Mouse (Mus musculus) kidney, postnatal 10 days (tissue): Measurements from ENCODE around the gene Glyatl3.

Source experiments
- DNase-seq: peaks from one replicate; pipeline ENCODE4 v3.0.0; 2021; ENCODE audit warnings: mixed read lengths

The Glyatl3 gene

GRCm38 (mm10) chr17:40914250-40914649, at the start of gene Glyatl3:
TSS of gene Glyatl3 (minus strand) at chr17:40914350.
- no peak for DNase-seq

GRCm38 (mm10) chr17:40948518-40948917, 34.4 kb upstream of the Glyatl3 start:
- no peak for DNase-seq

- peak; percentile 99 for DNase-seq
Observed at GRCm38 (mm10) chr17:40934420-40935231, 20.5 kb upstream of the Glyatl3 start, which contains the start of the genes Mut and Cenpq. TSS of gene Mut (plus strand) at chr17:40934685. TSS of gene Cenpq (minus strand) at chr17:40935047.

GRCm38 (mm10) chr17:40933985-40934384, 19.8 kb upstream of the Glyatl3 start:
- peak; percentile 6 for DNase-seq

- DNase-seq = no peak
Observed at GRCm38 (mm10) chr17:40915499-40915898, 1.3 kb upstream of the Glyatl3 start.

DNA sequence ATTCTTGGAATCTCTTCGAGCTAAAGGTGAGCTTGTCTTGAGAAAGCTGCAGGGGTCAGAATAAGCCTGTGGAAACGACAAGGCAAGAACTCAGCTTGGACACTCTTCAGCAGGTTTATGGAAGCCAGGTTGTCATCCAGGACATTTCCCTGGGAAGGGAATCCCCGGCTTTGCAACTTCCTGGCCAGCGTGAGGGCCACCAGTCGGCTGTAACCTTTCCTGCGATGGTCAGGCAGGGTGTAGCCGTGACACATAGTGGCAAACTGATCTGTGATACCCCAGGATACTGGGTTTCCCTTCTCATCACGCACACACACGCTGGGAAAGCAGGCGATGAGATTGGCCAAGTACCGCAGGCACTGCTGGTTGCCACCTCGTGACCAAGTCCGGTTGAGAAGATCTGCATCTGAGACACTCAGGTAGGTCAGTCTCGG, 9.4 kb downstream of the Glyatl3 start:
- DNase-seq = peak; percentile 6

DNA sequence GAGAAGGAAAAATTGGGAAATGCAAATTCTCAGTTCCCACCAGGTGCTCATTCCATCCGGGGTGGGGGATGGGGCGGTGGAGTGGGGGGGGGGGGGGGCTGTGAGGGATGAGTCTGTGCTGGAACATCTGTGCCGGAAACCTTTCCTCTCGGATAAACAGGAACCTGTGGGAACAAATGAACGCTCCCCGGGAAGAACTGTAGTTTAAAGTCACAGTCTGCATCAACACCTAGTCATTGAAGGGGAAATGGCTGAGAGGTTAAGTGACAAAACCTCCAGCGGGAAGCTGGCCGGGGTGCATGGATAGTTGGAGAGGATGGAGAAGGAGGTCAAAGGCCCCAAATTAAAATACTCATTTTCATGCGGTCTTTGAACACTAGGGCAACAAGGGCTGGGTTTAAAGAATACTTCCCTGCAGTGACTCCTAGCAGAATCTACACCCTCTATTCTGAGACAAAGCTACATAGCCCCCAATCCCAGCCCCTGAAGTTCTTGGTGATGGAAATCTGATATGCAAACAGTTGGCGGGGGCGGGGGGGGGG, 10.0 kb downstream of the Glyatl3 start:
- DNase-seq = peak; percentile 4

GRCm38 (mm10) chr17:40903345-40903744, 10.8 kb downstream of the Glyatl3 start:
- no peak for DNase-seq

DNA sequence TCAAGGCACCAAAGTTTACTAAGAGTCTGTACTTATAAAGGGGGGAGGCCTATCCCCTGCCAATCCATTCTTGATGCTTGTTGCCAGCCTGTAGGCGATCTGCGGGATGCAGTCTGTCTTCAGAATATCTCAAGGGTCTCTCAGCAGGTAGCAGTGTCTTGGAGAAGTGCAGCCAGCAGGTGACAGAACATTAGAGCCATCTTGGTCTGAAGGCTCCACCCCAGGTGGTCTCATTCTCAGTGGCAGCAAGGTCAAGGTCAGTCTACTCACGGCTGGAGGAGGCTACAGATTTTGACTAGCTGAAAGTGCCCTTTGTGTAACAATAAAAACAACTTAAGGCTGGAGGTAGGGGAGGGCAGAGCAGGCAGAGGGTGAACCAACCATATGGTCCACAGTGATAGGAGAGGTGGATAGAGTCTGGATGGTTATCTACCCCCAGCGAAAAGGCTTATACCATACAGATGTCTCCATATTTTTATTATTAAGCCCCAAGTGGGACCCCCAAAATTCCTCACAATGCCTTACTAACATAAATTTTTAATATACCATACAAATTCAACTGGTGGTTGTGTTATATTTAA, 14.3 kb downstream of the Glyatl3 start:
- no peak for DNase-seq

GRCm38 (mm10) chr17:40896863-40897262, 17.3 kb downstream of the Glyatl3 start:
- DNase-seq = no peak

- DNase-seq = no peak
Observed at GRCm38 (mm10) chr17:40887849-40888536, 26.2 kb downstream of the Glyatl3 start.

DNA sequence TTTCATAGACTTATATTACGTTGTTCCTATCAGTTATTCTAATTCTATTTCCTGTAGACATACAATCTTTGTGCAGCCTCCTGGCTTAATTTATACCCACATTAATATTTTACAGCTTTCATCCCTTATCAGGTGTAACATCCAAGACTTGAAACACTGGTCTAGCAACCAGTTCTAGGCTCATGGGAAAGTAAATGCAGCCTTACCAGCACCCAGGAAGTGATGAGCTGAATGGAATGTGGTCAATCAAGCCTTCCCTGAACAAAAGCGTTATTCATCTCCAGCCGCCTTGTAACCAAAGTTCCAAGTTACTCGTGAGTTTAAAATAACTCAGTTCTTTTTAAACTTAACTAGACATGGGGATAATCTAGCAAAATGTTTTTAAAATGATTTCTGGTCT, 29.0 kb downstream of the Glyatl3 start:
- no peak for DNase-seq

GRCm38 (mm10) chr17:40882172-40882571, 32.0 kb downstream of the Glyatl3 start:
- no peak for DNase-seq

DNA sequence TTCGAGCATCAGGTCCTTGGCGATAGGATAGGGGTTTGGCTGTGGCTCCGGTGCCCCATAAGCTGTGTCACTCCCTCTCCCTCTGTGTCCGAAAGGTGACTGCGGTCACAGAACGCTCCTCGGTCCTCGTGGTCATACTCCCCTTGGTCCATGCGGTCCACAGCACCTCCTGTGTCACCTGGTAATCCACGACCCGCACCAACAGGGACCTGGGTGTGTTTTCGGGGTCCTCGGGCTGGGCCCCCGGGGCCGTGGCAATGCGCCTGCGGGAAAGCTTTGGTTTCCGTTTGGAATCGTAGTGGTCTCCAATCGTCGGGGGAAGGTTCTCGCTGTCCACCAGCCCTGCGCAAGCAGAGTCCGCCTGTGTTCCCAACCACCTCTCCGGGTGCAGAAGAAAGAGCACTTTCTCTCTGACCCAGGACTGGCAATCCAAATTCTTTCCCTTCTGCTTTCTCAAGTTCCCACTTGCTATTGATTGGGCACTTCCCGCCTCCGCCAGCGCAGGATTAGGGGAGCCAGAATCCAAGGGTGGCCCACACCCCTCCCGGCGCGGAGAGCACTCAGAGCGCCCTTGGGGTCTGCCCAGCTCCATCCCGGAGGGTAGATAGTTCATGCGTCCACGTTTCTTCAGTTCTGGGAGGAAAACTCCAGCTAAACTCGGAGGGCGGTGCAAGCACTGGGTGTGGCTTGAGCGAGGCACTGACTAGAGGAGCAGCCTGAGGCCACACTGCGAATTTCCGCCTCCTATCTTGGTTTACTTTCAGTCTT, 34.0 kb downstream of the Glyatl3 start, which contains the start of gene 9130008F23Rik:
Gene 9130008F23Rik, minus strand, starts transcription at position 636 of the 768 bp plus-strand sequence.
- peak; percentile 64 for DNase-seq

- no peak for DNase-seq
Observed at GRCm38 (mm10) chr17:40879528-40879923, 34.6 kb downstream of the Glyatl3 start.

DNA sequence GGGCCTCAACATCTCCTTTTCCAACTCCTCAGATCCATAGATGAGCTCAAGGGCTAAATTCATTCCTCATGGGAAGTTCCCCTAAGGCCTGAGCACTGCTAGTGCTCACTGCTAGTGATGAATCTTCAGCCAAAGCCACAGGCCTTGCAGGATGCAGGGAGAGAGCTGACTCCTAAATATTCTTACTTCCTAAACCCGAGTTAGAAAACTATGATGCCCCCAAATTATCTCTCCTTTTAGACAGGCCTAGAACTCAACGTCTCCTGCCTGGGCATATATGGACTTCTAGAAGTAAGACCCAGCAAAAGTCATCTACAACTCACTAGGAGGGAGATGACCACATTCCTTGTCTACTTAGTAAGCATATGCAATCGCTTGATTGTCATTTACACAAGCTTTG, 36.4 kb downstream of the Glyatl3 start:
- no peak for DNase-seq

DNA sequence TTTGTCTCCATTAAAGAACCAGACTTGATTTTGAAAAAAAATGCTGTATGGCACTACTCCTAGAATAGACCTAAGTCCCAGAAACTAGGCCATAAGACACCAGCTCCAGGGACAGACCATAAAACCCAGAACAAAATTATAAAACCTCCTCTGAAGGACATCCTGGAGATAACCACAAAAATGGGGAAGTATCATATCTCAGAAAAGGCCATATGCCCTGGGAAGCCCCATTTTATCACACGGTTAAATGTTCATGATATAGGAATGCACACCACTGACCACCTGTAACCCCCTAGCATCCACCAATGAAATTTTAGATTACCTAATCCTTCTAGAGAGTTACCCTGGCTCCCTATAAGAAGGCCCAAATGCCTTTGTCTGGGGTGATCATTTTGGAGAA, 38.6 kb downstream of the Glyatl3 start:
- no peak for DNase-seq

DNA sequence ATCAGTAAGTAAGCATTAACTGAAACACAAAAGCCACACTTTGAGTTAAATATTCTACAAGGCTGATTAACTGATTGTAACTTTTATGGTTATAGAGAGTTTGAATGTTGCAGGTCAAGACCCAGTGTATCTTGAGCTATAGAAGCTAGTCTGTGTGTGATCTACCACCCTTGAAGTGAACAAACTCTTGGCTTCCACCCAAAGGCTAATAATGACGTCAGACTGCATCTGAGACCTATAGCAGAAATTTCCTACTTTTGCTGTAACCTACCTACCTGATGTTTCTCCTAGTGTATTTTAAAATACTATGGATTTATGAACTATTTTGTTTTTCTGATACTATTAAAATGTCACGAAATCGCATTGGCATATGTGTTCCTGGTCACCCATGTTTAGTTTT, 39.4 kb downstream of the Glyatl3 start:
- no peak for DNase-seq

- DNase-seq = peak; percentile 47
Observed at GRCm38 (mm10) chr17:40873582-40874011, 40.6 kb downstream of the Glyatl3 start.

DNA sequence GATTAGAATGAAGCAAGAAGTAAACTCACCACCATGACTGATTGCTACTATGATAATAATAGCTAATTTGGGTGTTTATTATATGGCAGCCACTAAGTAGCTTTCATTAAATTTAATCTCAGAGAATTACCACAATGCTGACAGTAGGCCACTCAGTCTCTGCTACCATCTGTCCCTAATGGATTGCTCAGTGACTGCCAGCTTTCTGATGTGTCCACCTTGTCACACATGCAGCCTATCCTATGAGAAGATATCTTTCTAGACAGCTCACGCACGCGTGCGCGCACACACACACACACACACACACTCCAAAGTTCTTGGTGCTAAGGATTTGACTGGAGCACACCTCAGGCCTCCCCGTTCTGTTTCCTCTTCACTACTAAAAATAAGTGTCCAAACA, 41.5 kb downstream of the Glyatl3 start:
- DNase-seq = no peak

DNA sequence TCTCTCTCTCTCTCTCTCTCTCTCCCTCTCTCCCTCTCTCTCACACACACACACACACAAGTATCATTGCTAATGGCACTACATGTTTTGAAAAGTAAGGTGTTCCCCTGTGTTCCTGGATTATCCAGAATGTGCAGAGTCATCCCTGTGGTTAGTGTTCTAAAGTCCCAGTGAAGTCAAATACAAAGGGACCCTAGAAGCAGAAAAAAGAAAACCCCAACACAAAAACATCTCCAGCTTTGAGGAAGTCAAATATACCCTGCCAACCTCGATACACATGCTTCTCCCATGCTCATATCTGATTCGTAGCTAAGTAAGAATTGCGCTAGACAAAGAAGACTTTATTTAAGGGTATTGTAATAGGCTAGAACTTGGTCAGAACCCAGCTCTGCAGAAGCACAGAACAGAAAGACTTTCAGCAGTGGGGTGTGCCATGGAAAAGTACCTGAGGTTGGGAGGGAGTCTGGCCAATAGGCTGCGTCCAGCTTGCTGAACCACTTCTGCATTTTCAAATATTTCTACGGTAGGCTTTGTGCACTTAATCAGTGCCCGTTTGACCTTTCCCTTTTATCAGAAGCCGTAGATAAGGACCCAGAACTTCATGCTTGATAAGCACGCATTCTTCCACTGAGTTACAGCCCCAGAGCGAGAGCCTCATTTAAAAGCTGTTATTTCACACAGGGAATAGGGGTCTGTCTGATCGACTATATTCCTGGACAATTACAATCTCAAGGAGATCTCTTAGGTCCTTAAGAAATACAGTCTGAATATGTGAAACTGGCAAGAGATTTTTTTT, 45.0 kb downstream of the Glyatl3 start:
- DNase-seq = no peak

- peak; percentile 13 for DNase-seq
Observed at GRCm38 (mm10) chr17:40855065-40855464, 59.1 kb downstream of the Glyatl3 start.
